Mouse (Mus musculus): ENCODE measurements around the gene Plcb3. TPM values are rescaled to one million over a fixed set of nuclear protein-coding genes. Genes with fewer than 3 reads are reported as not detected.

Plcb3 gene
- total and polyA plus RNA-seq, 3 experiments: 9.9 to 21.0 (median 14.1) TPM

GRCm38 (mm10) chr19:6987061-6987903 lies 11.0 kb upstream of the Plcb3 start, which contains the start of gene Vegfb:
Vegfb (minus strand) TSS chr19:6987651.
- peaks cover 56% of the 10 kb centered on the region for H3K36me3 ChIP-seq (replicated peaks)
- no peaks in the 10 kb centered on the region for H3K9me3 ChIP-seq (replicated peaks)
- no peak for TF ChIP-seq CTCF (IDR thresholded peaks at IDR 0.05; ENCODE audit: low read depth, low read length)
- TF ChIP-seq GATA1 (IDR thresholded peaks at IDR 0.05; ENCODE audit: borderline replicate concordance, low read length): no peak
- TF ChIP-seq POLR2AphosphoS5 (IDR thresholded peaks at IDR 0.05; ENCODE audit: insufficient replicate concordance, low read depth, low read length): no peak
- TF ChIP-seq GATA2 (IDR thresholded peaks at IDR 0.05; ENCODE audit: borderline replicate concordance, low read depth, low read length): no peak
- TF ChIP-seq TAL1 (conservative IDR thresholded peaks at IDR 0.05; ENCODE audit: low read depth, low read length): no peak
- DNase-seq (ENCODE audit: low spot score): peak; percentile 65
- peaks cover 56% of the 10 kb centered on the region for H3K4me1 ChIP-seq (ENCODE audit: insufficient read depth, low read depth, low read length)
- H3K27me3 ChIP-seq (ENCODE audit: insufficient read depth, low read length): no peaks in the 10 kb centered on the region
- ATAC-seq (ENCODE audit: extremely low read depth, insufficient number of reproducible peaks, low FRiP score, poor library complexity, severe bottlenecking): no peak
- peak within 1 kb of the TSS; percentile 88 for H3K4me3 ChIP-seq (ENCODE audit: low read depth, low read length)

GRCm38 (mm10) chr19:6985951-6986708 lies 9.9 kb upstream of the Plcb3 start:
- TF ChIP-seq GATA2 (IDR thresholded peaks at IDR 0.05; ENCODE audit: borderline replicate concordance, low read depth, low read length): no peak
- TF ChIP-seq TAL1 (conservative IDR thresholded peaks at IDR 0.05; ENCODE audit: low read depth, low read length): no peak
- TF ChIP-seq CTCF (IDR thresholded peaks at IDR 0.05; ENCODE audit: low read depth, low read length): no peak
- no peak for TF ChIP-seq GATA1 (IDR thresholded peaks at IDR 0.05; ENCODE audit: borderline replicate concordance, low read length)
- H3K4me3 ChIP-seq (ENCODE audit: low read depth, low read length): peak overlapping the region; percentile 88
- H3K27me3 ChIP-seq (ENCODE audit: insufficient read depth, low read length): no peaks in the 10 kb centered on the region
- ATAC-seq (ENCODE audit: extremely low read depth, insufficient number of reproducible peaks, low FRiP score, poor library complexity, severe bottlenecking) (no peak), DNase-seq (ENCODE audit: low spot score) (no peak)
- H3K9me3 ChIP-seq (replicated peaks): no peaks in the 10 kb centered on the region
- peaks cover 63% of the 10 kb centered on the region for H3K36me3 ChIP-seq (replicated peaks)
- peaks cover 58% of the 10 kb centered on the region for H3K4me1 ChIP-seq (ENCODE audit: insufficient read depth, low read depth, low read length)

- Histone ChIP-seq H3K4me3 (ENCODE audit: low read depth, low read length) (no peak overlapping the region), H3K36me3 (replicated peaks) (peaks cover 59% of the 10 kb centered on the region), H3K4me1 (ENCODE audit: insufficient read depth, low read depth, low read length) (peaks cover 61% of the 10 kb centered on the region), H3K9me3 (replicated peaks) (no peaks in the 10 kb centered on the region), H3K27me3 (ENCODE audit: insufficient read depth, low read length) (no peaks in the 10 kb centered on the region)
- DNase-seq (ENCODE audit: low spot score) (no peak), ATAC-seq (ENCODE audit: extremely low read depth, insufficient number of reproducible peaks, low FRiP score, poor library complexity, severe bottlenecking) (no peak)
- TF ChIP-seq GATA2 (IDR thresholded peaks at IDR 0.05; ENCODE audit: borderline replicate concordance, low read depth, low read length): no peak
- no peak for TF ChIP-seq TAL1 (conservative IDR thresholded peaks at IDR 0.05; ENCODE audit: low read depth, low read length)
- TF ChIP-seq POLR2AphosphoS5 (IDR thresholded peaks at IDR 0.05; ENCODE audit: insufficient replicate concordance, low read depth, low read length): no peak
- TF ChIP-seq CTCF (IDR thresholded peaks at IDR 0.05; ENCODE audit: low read depth, low read length): no peak
- no peak for TF ChIP-seq GATA1 (IDR thresholded peaks at IDR 0.05; ENCODE audit: borderline replicate concordance, low read length)
Observed at GRCm38 (mm10) chr19:6985300-6985699, 9.0 kb upstream of the Plcb3 start.

GRCm38 (mm10) chr19:6983621-6984020 lies 7.4 kb upstream of the Plcb3 start:
- Histone ChIP-seq H3K4me3 (ENCODE audit: low read depth, low read length) (no peak overlapping the region), H3K27me3 (ENCODE audit: insufficient read depth, low read length) (no peaks in the 10 kb centered on the region), H3K9me3 (replicated peaks) (no peaks in the 10 kb centered on the region), H3K4me1 (ENCODE audit: insufficient read depth, low read depth, low read length) (peaks cover 63% of the 10 kb centered on the region), H3K36me3 (replicated peaks) (peaks cover 55% of the 10 kb centered on the region)
- DNase-seq (ENCODE audit: low spot score) (no peak), ATAC-seq (ENCODE audit: extremely low read depth, insufficient number of reproducible peaks, low FRiP score, poor library complexity, severe bottlenecking) (no peak)
- no peak for TF ChIP-seq CTCF (IDR thresholded peaks at IDR 0.05; ENCODE audit: low read depth, low read length)
- TF ChIP-seq POLR2AphosphoS5 (IDR thresholded peaks at IDR 0.05; ENCODE audit: insufficient replicate concordance, low read depth, low read length): no peak
- TF ChIP-seq TAL1 (conservative IDR thresholded peaks at IDR 0.05; ENCODE audit: low read depth, low read length): no peak
- no peak for TF ChIP-seq GATA1 (IDR thresholded peaks at IDR 0.05; ENCODE audit: borderline replicate concordance, low read length)
- TF ChIP-seq GATA2 (IDR thresholded peaks at IDR 0.05; ENCODE audit: borderline replicate concordance, low read depth, low read length): no peak

- Histone ChIP-seq H3K27me3 (ENCODE audit: insufficient read depth, low read length) (no peaks in the 10 kb centered on the region), H3K4me3 (ENCODE audit: low read depth, low read length) (peak overlapping the region; percentile 76; the same call in 1 of the 2 replicates), H3K4me1 (ENCODE audit: insufficient read depth, low read depth, low read length) (peaks cover 66% of the 10 kb centered on the region), H3K36me3 (replicated peaks) (peaks cover 72% of the 10 kb centered on the region), H3K9me3 (replicated peaks) (no peaks in the 10 kb centered on the region)
- TF ChIP-seq POLR2AphosphoS5 (IDR thresholded peaks at IDR 0.05; ENCODE audit: insufficient replicate concordance, low read depth, low read length): no peak
- TF ChIP-seq GATA1 (IDR thresholded peaks at IDR 0.05; ENCODE audit: borderline replicate concordance, low read length): no peak
- TF ChIP-seq TAL1 (conservative IDR thresholded peaks at IDR 0.05; ENCODE audit: low read depth, low read length): no peak
- TF ChIP-seq GATA2 (IDR thresholded peaks at IDR 0.05; ENCODE audit: borderline replicate concordance, low read depth, low read length): no peak
- no peak for TF ChIP-seq CTCF (IDR thresholded peaks at IDR 0.05; ENCODE audit: low read depth, low read length)
- ATAC-seq (ENCODE audit: extremely low read depth, insufficient number of reproducible peaks, low FRiP score, poor library complexity, severe bottlenecking): no peak
- no peak for DNase-seq (ENCODE audit: low spot score)
Observed at GRCm38 (mm10) chr19:6981465-6981864, 5.2 kb upstream of the Plcb3 start.
